Comparison of ENCODE assay signal across 8 mouse cellular contexts in genomic region chr1:106274561-106275001, GRCm38 (mm10).
DNase-seq lines count a peak whose midpoint lies in the region; ATAC-seq and TF ChIP-seq lines count a peak whose summit lies in the region.

No protein-coding gene starts in this region.

- no peak for ATAC-seq in heart, embryonic 12.5 days (ENCODE audit: insufficient number of reproducible peaks, low FRiP score)
- no peak for ATAC-seq in lung, postnatal 0 days
- 0 out of 2 replicates have a peak, but pooled peaks have one; percentile 36 for ATAC-seq in forebrain, embryonic 15.5 days (replicated peaks)
- peak; percentile 63 for ATAC-seq in neural tube, embryonic 15.5 days (ENCODE audit: low FRiP score)

- no peak overlapping the region for H3K4me2 ChIP-seq in heart, embryonic 12.5 days
- no peak overlapping the region for H3K4me2 ChIP-seq in lung, postnatal 0 days (replicated peaks; ENCODE audit: low read depth, low read length)
- no peak overlapping the region for H3K4me2 ChIP-seq in forebrain, embryonic 15.5 days (replicated peaks)
- H3K4me2 ChIP-seq in neural tube, embryonic 15.5 days, result peak overlapping the region; percentile 22; the same call in 1 of the 2 replicates

- H3K9me3 ChIP-seq in heart, embryonic 12.5 days (replicated peaks), result no peaks in the 10 kb centered on the region
- no peaks in the 10 kb centered on the region for H3K9me3 ChIP-seq in lung, postnatal 0 days (ENCODE audit: low read length)
- H3K9me3 ChIP-seq in forebrain, embryonic 15.5 days, result no peaks in the 10 kb centered on the region
- no peaks in the 10 kb centered on the region for H3K9me3 ChIP-seq in neural tube, embryonic 15.5 days (replicated peaks)

- H3K4me3 ChIP-seq in heart, embryonic 12.5 days, result no peak overlapping the region
- no peak overlapping the region for H3K4me3 ChIP-seq in lung, postnatal 0 days (ENCODE audit: low read depth, low read length)
- H3K4me3 ChIP-seq in forebrain, embryonic 15.5 days, result no peak overlapping the region
- no peak overlapping the region for H3K4me3 ChIP-seq in neural tube, embryonic 15.5 days (replicated peaks)

- no peak overlapping the region for H3K27ac ChIP-seq in heart, embryonic 12.5 days (ENCODE audit: poor library complexity, severe bottlenecking)
- H3K27ac ChIP-seq in lung, postnatal 0 days (ENCODE audit: low read length), result no peak overlapping the region
- 0 out of 2 replicates have a peak overlapping the region, but pooled peaks have one; percentile 35 for H3K27ac ChIP-seq in forebrain, embryonic 15.5 days (replicated peaks)
- H3K27ac ChIP-seq in neural tube, embryonic 15.5 days (replicated peaks), result peak overlapping the region; percentile 41; the same call in 1 of the 2 replicates

- no peak for TF ChIP-seq CTCF in lung, postnatal 0 days (IDR thresholded peaks at IDR 0.05)

- peaks cover 41% of the 10 kb centered on the region for H3K4me1 ChIP-seq in heart, embryonic 12.5 days (replicated peaks)
- peaks cover 5% of the 10 kb centered on the region; the same call in 1 of the 2 replicates for H3K4me1 ChIP-seq in lung, postnatal 0 days (ENCODE audit: insufficient read depth, low read depth, low read length)
- H3K4me1 ChIP-seq in forebrain, embryonic 15.5 days, result peaks cover 49% of the 10 kb centered on the region
- H3K4me1 ChIP-seq in neural tube, embryonic 15.5 days, result peaks cover 46% of the 10 kb centered on the region

- no peak for TF ChIP-seq EP300 in lung, postnatal 0 days (IDR thresholded peaks at IDR 0.05)

- WGBS in heart, embryonic 12.5 days, result 57% methylated on average over 10 of the region's 10 CpGs
- 44% methylated on average over 10 of the region's 10 CpGs for WGBS in lung, postnatal 0 days
- WGBS in forebrain, embryonic 15.5 days, result 30% methylated on average over 10 of the region's 10 CpGs
- 34% methylated on average over 10 of the region's 10 CpGs for WGBS in neural tube, embryonic 15.5 days

- no peaks in the 10 kb centered on the region for H3K36me3 ChIP-seq in heart, embryonic 12.5 days
- no peaks in the 10 kb centered on the region for H3K36me3 ChIP-seq in lung, postnatal 0 days (ENCODE audit: insufficient read depth, low read length)
- no peaks in the 10 kb centered on the region for H3K36me3 ChIP-seq in forebrain, embryonic 15.5 days
- H3K36me3 ChIP-seq in neural tube, embryonic 15.5 days, result no peaks in the 10 kb centered on the region

- H3K9ac ChIP-seq in heart, embryonic 12.5 days, result no peak overlapping the region
- H3K9ac ChIP-seq in lung, postnatal 0 days (replicated peaks; ENCODE audit: low read depth), result no peak overlapping the region
- H3K9ac ChIP-seq in forebrain, embryonic 15.5 days (replicated peaks), result no peak overlapping the region
- no peak overlapping the region for H3K9ac ChIP-seq in neural tube, embryonic 15.5 days (replicated peaks)

- DNase-seq in heart, adult 18-20 months, result peak; percentile 28 to 31
- peak; percentile 21 for DNase-seq in lung, postnatal 0 days (ENCODE audit: low spot score)
- no peak for DNase-seq in lung, postnatal 25 days (ENCODE audit: low spot score)
- no peak for DNase-seq in left cerebral cortex, adult 8-10 months (ENCODE audit: low spot score in 2 of 2)
- DNase-seq in cerebellum, postnatal 25 days, result no peak

- H3K27me3 ChIP-seq in heart, embryonic 12.5 days (replicated peaks), result no peaks in the 10 kb centered on the region
- H3K27me3 ChIP-seq in lung, postnatal 0 days (replicated peaks; ENCODE audit: insufficient read depth, low read length), result no peaks in the 10 kb centered on the region
- no peaks in the 10 kb centered on the region for H3K27me3 ChIP-seq in forebrain, embryonic 15.5 days
- H3K27me3 ChIP-seq in neural tube, embryonic 15.5 days (replicated peaks), result no peaks in the 10 kb centered on the region

Comparison
In these comparisons a context has a peak if more than half of its experiments do, and no peak if none do; other contexts are left out.
1. DNase-seq: peak in heart, adult 18-20 months (2 of 2) and lung, postnatal 0 days (single experiment); none in lung, postnatal 25 days (single experiment), left cerebral cortex, adult 8-10 months (0 of 2) and cerebellum, postnatal 25 days (0 of 2).
2. ATAC-seq: peak in forebrain, embryonic 15.5 days (single experiment) and neural tube, embryonic 15.5 days (single experiment); none in heart, embryonic 12.5 days (single experiment) and lung, postnatal 0 days (single experiment).
3. H3K27ac ChIP-seq: peak in forebrain, embryonic 15.5 days (single experiment) and neural tube, embryonic 15.5 days (single experiment); none in heart, embryonic 12.5 days (single experiment) and lung, postnatal 0 days (single experiment).